Mouse (Mus musculus) cerebral cortex, adult 2 months (tissue): ENCODE data around the gene Nnmt.

Experiments used
- WGBS: fragments of 180-500 bp; shearing (Covaris S2); methylation state at CpG from one replicate; pipeline ENCODE4 v1.1.7; 2018; 5-methylcytosine and 5-hydroxymethylcytosine counted together

Gene Nnmt

DNA sequence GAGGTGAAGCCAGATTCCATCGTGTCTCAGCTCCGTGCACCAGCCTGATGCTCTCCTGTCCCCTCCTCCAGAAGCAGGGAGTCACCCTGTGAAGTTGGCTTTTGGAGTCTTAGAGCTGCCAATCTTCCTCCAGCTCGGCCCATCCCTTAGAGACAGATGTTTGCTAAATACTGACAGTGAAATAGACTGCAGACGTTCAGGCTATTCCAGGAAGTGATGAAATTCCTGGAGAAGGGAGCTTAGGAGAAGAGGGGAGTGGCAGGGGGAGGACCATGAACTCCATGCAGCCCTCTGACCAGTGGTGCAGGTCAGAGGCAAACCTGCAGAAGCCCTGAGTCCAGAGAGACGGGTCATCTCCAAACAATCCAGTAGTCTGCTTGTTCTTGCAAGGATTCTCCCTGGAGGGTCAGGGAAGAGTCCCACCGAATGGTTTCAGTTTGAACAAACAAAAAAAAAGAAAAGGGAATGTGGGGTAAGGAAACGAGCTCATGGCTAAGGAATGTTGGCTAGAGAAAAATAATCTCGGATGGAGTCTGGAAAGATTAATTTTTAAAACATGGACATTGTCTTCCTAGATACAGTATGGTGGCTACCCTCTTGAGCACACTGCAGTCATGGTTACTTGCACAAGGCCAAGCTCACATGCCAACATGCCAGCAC lies at the start of gene Nnmt:
TSS of gene Nnmt (minus strand) at position 215 of the 660 bp plus-strand sequence.
- WGBS: 58% methylated on average over 8 of the region's 8 CpGs

- WGBS: 21% methylated on average over 8 of the region's 8 CpGs
Measured at GRCm38 (mm10) chr9:48654730-48655129, 49.8 kb upstream of the Nnmt start.

DNA sequence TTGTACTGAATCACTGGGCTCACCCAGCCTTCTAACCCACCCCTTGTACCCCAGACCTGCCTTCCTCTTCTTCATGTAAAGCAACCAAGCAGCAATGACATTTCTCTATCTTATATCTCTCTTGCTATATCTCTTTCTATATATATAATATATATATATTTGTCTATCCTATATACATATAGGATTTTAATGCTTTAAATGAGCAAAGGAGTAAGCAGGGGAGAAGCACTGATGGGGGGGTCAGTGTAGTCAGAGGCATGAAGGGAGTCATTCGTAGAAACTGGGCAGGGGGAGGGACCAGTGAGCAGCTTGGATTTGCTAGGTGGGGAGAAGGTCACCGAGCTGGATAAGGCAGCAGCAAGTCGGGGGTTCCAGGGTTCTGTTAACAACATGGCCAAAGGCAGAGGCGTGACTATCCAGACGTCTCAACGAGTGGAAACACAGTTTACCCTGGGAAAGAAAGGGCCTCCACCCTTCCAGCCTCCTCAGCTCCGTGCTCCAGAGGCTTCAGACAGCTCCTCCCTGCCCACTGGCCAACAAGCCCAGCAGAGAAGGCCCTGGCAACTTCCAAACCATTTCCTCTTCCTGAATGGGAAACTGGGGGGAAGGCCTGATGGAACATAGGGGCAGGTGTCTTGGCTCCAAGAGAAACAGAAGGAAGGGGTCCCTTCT lies 48.6 kb upstream of the Nnmt start:
- WGBS: 69% methylated on average over 7 of the region's 7 CpGs

GRCm38 (mm10) chr9:48652026-48652425 lies 47.1 kb upstream of the Nnmt start:
- WGBS: 71% methylated on average over 4 of the region's 4 CpGs

GRCm38 (mm10) chr9:48650846-48651245 lies 45.9 kb upstream of the Nnmt start:
- 88% methylated on average over 2 of the region's 2 CpGs for WGBS

GRCm38 (mm10) chr9:48649851-48650685 lies 45.1 kb upstream of the Nnmt start:
- WGBS: 75% methylated on average over 17 of the region's 17 CpGs

DNA sequence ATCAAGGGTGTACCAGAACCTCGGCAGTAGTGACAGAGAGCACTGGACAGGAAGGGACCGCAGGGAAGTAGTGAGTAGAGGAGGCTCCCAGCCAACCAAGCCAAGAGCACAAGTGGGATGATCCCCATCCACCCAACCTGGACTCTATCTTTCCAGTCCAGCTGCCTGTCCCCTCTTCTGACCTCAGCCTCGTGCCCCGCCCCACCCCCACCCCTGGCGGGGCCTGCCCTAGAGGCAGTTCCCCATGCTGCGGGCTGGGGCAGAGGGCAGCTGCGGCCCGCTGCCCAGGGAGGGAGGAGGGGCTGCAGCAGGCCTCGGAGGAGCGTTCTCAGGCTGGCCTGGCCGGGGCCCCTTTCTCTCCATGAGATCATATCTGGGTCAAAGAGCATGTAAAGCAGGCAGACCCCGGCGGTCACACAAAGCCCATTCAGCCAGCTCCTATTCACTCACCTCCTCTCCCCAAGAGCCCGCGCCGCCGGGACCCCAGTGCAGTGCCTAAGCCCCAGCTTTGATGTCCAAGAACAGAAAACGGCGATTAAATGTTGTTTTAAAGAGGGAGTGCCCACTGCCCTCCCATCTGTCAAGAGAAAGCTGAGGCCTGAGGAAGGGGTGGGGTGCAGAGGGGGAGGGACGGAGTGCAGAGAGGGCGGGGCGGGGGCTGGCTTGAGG lies 44.3 kb upstream of the Nnmt start:
- WGBS: 16% methylated on average over 22 of the region's 22 CpGs

DNA sequence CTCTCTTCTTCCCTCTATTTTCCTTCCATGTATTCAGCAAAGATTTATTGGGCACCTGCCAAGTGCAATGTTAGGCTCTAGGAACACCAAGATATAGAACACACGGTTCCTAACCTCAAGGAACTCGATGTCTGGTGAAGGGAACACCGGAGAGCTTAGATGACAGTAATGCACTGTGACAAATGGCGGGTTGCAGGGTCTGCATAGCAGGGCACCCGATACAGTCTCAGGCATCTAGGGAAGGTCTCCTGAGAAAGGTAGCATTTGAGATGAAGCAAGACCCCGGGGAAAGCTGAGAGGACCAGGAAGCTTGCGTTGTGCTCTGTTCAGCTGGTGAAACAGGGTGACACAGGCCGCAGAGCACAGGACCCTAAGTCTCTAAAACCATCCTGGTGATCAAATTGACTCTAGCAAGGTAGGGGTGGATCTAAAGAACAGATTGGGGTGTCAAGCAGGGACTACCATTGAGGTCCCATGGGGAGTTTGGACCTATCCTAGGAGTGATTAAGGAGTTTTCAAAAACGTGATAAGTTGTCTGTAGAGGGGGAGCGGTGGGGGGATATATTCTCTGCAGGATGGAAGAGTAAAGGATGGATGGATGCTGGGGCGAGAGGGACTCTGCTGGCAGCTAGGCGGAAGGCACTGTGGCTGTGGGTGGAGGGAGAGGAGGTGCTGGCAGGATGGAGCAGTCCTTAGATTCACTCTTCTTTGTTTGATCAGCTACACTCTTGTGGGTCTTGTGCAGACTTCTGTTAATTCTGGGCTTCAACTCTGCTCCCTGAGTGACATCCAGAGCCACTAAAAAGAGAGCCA lies 43.5 kb upstream of the Nnmt start:
- 62% methylated on average over 12 of the region's 12 CpGs for WGBS

GRCm38 (mm10) chr9:48647648-48648284 lies 42.8 kb upstream of the Nnmt start:
- 67% methylated on average over 10 of the region's 10 CpGs for WGBS

DNA sequence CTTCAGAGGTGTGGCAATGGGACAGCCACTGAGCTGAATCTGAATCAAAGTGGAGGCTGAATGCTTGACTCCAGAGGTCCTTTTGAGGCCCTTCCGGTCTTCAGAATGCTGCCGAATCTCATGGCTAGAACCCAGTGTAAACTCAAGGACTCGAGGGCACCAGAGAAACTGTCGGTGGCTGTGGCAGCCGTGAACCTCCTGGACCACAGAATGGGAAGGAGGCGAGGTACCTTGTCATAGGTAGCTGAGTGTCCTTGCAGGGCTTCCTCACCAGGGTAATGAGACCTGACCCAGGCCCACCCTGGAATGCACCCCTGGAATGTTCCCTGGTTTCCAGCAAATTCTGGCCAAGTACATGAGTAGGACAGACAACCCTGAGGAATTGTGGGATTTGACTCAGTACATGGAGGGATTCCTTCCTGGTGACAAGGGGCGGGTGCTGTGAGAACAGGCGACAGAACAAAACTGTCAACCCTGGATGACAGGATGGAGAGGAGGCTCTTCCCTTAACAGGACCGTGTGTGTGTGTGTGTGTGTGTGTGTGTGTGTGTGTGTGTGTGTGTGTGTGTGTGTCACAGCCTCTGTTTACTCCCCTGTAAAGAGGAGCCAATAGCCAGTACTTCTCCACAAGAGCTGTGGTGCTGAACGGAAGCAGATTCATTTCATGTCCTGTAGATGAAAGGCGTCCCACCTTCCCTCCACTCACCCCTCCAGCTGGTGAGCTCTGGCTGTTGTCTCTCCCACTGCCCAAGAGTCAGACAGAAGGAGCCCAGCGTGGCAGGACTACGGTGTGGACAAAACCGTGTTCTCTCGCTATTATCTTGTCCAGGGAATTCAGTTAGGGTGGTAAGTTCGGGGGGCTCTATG lies 42.1 kb upstream of the Nnmt start:
- WGBS: 75% methylated on average over 16 of the region's 16 CpGs

- 11% methylated on average over 4 of the region's 4 CpGs for WGBS
Measured at GRCm38 (mm10) chr9:48646251-48646650, 41.3 kb upstream of the Nnmt start.

DNA sequence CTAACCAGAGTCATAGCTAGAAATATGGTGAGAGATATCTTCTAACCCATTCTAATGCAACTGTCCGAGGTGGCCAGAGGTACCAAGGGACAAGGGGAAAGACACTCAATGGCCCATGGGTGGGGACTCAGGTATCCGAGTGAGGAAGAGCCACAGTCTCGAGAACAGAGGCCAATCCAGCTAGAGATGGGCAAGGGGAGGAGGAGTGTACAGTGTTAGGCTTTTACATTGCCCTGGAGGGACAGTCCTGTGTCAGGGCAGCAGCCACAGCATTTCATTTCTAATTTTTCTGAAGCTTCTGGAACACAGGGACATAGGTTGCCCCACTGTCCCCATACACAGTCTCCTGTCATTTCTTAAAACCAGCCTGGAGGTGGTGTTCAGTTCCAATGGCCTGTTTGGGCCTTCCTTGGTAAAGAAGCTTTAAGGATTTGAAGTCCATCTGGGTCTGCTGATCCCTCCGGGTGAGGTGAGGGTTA lies 40.7 kb upstream of the Nnmt start:
- WGBS: 48% methylated on average over 4 of the region's 4 CpGs

DNA sequence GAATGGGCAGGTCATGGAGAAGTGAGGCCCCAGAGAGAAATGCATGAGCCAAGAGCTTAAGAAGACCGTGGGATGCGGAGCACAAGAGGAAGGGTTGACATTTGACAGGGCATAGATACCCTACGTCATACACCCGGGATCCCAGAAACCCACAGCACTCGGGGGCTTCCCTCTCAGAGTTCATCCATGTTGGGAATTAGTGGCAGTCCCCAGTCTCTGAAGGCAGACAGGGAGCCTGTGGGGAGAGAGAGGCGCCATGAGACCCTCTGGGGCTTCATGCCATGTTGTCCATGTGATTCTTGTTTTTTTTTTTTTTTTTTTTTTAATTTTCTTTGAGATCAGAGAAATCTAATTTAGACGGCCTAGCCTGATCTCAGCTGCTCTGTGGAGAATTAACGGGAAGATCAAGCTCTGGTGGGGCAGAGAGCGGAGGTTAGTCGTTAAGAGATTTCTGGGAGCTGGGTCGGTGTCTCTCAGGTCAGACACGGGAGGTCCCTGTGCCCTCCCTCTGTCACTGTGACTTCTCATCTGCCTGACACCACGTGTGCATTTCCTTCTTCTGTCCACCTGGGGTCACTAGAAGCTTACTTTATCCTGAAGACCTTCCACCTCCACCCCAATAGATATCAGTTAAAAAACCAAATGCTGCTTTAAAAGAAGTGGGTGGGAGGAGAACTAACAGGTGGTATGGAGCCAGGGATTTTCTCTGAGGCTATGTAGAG lies 40.1 kb upstream of the Nnmt start:
- WGBS: 51% methylated on average over 13 of the region's 13 CpGs

DNA sequence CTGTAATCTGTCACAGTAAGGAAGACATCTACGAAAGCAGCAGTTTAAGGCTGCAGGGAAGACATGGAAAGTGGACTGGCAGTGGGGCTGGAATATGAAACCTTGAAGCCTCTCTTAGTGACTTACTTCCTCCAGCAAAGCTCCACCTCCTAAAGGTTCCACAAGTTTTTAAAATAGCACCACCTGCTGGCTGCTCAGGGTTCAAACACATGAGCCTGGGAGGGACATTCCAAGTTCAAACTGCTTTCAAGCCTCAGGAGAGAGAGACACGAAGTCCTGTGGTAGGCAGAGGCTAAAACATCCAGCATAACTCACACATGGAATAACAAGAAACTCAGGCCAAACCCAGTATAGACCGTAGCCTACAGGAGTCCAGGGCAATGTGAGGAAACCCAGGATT lies 39.4 kb upstream of the Nnmt start:
- 85% methylated on average over 3 of the region's 3 CpGs for WGBS

DNA sequence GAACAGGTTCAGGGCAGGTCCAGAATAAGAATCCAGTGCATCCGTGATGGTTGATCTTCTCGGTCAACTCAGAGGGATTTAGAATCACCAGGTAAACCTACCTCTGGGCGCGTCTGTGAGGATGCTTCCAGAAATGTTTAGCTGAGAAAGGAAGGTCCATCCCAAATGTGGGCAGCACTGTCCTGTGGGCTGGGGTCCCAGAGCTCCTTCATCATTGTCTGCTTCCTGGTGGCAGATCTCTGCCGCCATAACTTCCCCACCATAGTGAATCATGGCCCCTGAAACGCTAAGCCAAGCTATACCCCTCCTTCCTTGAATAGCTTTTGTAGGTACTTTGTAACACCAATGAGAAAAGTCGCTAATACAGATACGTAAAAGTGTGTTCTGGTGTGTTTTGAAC lies 36.7 kb upstream of the Nnmt start:
- WGBS: 92% methylated on average over 8 of the region's 8 CpGs

GRCm38 (mm10) chr9:48640881-48641280 lies 35.9 kb upstream of the Nnmt start:
- 88% methylated on average over 8 of the region's 8 CpGs for WGBS

GRCm38 (mm10) chr9:48638176-48638803 lies 33.3 kb upstream of the Nnmt start:
- WGBS: 40% methylated on average over 15 of the region's 15 CpGs

- WGBS: 92% methylated on average over 7 of the region's 7 CpGs
Measured at GRCm38 (mm10) chr9:48637161-48637560, 32.2 kb upstream of the Nnmt start.
